Mouse (Mus musculus): ENCODE measurements at regions not wholly inside any gene's neighbourhood (a gene's known extent, or its start where the extent isn't known, plus 50 kb on each side); places are given as distances from the start of the nearest gene placed in this dataset.

DNA sequence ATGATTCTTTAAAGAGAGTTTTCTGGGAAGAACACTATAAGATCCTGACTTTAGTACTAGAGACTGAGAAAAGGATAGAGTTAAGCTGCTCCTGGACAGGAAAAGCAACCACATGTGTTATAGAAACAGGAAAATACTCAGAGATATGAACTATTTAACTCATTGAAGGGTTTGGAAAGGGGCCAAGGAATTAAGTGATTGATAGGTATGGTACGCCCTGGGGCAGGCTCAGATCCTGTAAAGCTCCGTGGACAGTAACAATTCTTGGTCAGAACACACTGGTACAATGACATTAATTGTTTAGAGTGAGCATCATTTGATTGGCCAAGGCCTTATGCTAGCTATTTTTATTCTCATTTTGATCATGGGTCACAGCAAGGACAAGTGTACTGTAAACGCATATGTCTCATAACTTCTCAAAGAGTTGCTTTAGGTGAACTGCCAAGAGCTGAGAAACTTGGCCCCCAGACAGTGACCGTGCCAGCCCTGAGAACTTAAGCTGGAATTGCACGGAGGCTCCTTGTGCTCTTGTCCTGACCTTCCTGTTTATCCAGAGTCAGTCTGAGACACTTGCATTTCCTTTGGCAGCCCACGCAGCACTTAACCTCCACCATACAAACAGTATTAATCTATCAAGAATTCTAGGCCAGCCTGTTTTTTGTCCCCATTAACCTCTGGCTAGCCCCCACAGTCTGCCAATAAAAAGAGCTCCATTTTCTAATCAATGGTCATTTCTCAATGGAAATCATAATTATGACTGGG is 210.5 kb upstream of the Fbxl4 start:
- H3K4me1 ChIP-seq (ENCODE audit: control insufficient read depth, insufficient read depth), result no peaks in the 10 kb centered on the region
- no peak overlapping the region for H3K4me2 ChIP-seq (ENCODE audit: low read depth, low read length)
- H3K4me3 ChIP-seq (ENCODE audit: low read depth, low read length), result no peak overlapping the region
- H3K27ac ChIP-seq (ENCODE audit: low read depth), result no peak overlapping the region
- TF ChIP-seq EP300 (IDR thresholded peaks at IDR 0.05; ENCODE audit: low read depth) (no peak), CTCF (IDR thresholded peaks at IDR 0.05; ENCODE audit: low read depth) (no peak)
- 34% methylated on average over 6 of the region's 6 CpGs for WGBS
- no peak overlapping the region for H3K9ac ChIP-seq (replicated peaks; ENCODE audit: low read depth, low read length)
- H3K36me3 ChIP-seq (replicated peaks; ENCODE audit: control insufficient read depth, insufficient read depth, low read length), result no peaks in the 10 kb centered on the region
- H3K9me3 ChIP-seq (replicated peaks; ENCODE audit: control insufficient read depth, low read length), result no peaks in the 10 kb centered on the region
- DNase-seq (ENCODE audit: low spot score), result no peak
- no peak for ATAC-seq (ENCODE audit: insufficient read depth, low read depth)
- no peaks in the 10 kb centered on the region for H3K27me3 ChIP-seq (ENCODE audit: control insufficient read depth, insufficient read depth, low read length)

DNA sequence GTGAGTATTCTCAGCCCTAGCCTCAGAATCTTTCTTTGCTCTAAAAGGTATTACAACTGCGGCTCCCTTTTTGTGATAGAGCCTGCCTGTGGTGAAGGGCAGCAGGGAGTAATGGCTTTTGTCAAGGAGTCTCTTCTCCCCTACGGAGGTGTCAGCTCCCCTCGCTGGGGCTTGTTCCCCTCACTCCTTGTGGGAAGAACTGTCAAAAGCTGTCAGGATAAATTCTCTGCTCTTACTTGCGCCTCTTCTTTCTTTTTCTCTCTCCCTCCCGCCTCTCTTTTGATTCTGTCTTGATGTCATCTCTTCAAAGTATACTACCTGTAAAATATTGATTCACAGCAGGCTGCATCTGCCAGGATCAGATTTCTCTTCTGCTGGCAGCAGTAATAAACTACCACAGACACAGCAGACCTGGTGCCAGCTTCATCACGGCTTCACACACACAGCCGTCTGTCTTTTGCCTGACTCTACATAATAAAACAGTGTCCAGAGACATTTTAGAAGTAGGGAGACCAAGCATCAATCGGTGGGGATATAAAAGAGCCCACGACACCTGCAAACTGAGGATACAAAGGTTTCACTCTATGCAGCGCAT is 205.3 kb upstream of the Fbxl4 start:
- TF ChIP-seq EP300 (IDR thresholded peaks at IDR 0.05; ENCODE audit: low read depth) (no peak), CTCF (IDR thresholded peaks at IDR 0.05; ENCODE audit: low read depth) (no peak)
- Histone ChIP-seq H3K9ac (replicated peaks; ENCODE audit: low read depth, low read length) (no peak overlapping the region), H3K4me1 (ENCODE audit: control insufficient read depth, insufficient read depth) (no peaks in the 10 kb centered on the region), H3K9me3 (replicated peaks; ENCODE audit: control insufficient read depth, low read length) (no peaks in the 10 kb centered on the region), H3K4me2 (ENCODE audit: low read depth, low read length) (no peak overlapping the region), H3K36me3 (replicated peaks; ENCODE audit: control insufficient read depth, insufficient read depth, low read length) (no peaks in the 10 kb centered on the region), H3K27me3 (ENCODE audit: control insufficient read depth, insufficient read depth, low read length) (no peaks in the 10 kb centered on the region), H3K4me3 (ENCODE audit: low read depth, low read length) (no peak overlapping the region), H3K27ac (ENCODE audit: low read depth) (no peak overlapping the region)
- DNase-seq (ENCODE audit: low spot score), result no peak
- 15% methylated on average over 10 of the region's 10 CpGs for WGBS
- no peak for ATAC-seq (ENCODE audit: insufficient read depth, low read depth)

DNA sequence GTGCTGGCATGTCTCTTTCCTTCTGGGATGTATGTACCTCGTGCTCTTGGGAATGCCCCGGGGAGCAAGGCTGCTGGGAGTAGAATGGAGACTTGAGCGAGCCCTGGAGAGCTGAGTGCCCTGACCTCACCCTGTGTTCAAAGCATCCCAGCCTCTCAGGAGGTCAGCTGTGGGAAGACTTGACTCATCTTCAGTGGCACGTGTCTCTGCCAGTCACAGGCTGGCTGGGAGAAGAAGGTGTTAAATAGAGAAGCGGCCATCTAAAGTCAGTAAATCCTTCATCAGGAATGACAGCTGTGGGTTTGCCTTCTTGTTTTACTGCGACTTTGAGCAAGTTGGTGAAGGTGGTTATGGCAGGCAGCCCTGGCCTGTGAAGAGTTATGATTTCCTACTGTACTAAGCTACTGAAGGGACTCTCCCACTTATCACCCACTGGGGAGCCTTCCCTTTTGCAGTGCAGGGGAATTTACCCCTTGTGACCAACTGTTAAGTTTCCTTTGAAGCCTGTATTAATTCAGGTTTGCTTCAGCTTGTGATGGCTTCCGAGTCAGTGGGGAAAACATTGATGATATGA is 204.3 kb upstream of the Fbxl4 start:
- H3K4me2 ChIP-seq (ENCODE audit: low read depth, low read length), result no peak overlapping the region
- no peaks in the 10 kb centered on the region for H3K27me3 ChIP-seq (ENCODE audit: control insufficient read depth, insufficient read depth, low read length)
- WGBS, result 18% methylated on average over 7 of the region's 7 CpGs
- H3K9me3 ChIP-seq (replicated peaks; ENCODE audit: control insufficient read depth, low read length), result no peaks in the 10 kb centered on the region
- TF ChIP-seq EP300 (IDR thresholded peaks at IDR 0.05; ENCODE audit: low read depth), result no peak
- no peak for TF ChIP-seq CTCF (IDR thresholded peaks at IDR 0.05; ENCODE audit: low read depth)
- H3K4me3 ChIP-seq (ENCODE audit: low read depth, low read length), result no peak overlapping the region
- H3K4me1 ChIP-seq (ENCODE audit: control insufficient read depth, insufficient read depth), result no peaks in the 10 kb centered on the region
- ATAC-seq (ENCODE audit: insufficient read depth, low read depth), result no peak
- no peak overlapping the region for H3K9ac ChIP-seq (replicated peaks; ENCODE audit: low read depth, low read length)
- no peak overlapping the region for H3K27ac ChIP-seq (ENCODE audit: low read depth)
- DNase-seq (ENCODE audit: low spot score), result no peak
- H3K36me3 ChIP-seq (replicated peaks; ENCODE audit: control insufficient read depth, insufficient read depth, low read length), result no peaks in the 10 kb centered on the region

DNA sequence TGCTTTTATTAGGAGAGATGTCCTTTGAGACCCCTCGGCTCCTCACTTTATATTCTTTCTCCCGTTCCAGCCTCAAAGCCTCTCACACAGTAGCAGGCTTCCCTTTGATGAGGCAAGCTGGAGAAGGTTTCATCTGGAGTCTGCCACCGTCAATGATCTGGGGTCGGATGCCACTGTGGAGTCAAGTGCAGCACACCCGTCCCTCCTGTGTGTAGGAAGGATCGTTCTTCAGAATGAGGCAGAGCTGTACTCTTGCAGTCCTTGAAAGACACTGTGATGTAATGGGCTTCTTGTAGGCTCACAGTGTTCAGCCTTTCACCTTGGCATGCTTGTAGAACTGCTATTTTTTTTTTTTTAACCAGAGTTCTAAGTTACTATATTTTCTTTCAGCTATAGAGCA is 203.7 kb upstream of the Fbxl4 start:
- TF ChIP-seq CTCF (IDR thresholded peaks at IDR 0.05; ENCODE audit: low read depth) (no peak), EP300 (IDR thresholded peaks at IDR 0.05; ENCODE audit: low read depth) (no peak)
- ATAC-seq (ENCODE audit: insufficient read depth, low read depth), result no peak
- WGBS, result 36% methylated on average over 6 of the region's 6 CpGs
- Histone ChIP-seq H3K4me3 (ENCODE audit: low read depth, low read length) (no peak overlapping the region), H3K27ac (ENCODE audit: low read depth) (no peak overlapping the region), H3K36me3 (replicated peaks; ENCODE audit: control insufficient read depth, insufficient read depth, low read length) (no peaks in the 10 kb centered on the region), H3K4me1 (ENCODE audit: control insufficient read depth, insufficient read depth) (no peaks in the 10 kb centered on the region), H3K9me3 (replicated peaks; ENCODE audit: control insufficient read depth, low read length) (no peaks in the 10 kb centered on the region), H3K27me3 (ENCODE audit: control insufficient read depth, insufficient read depth, low read length) (no peaks in the 10 kb centered on the region), H3K4me2 (ENCODE audit: low read depth, low read length) (no peak overlapping the region), H3K9ac (replicated peaks; ENCODE audit: low read depth, low read length) (no peak overlapping the region)
- no peak for DNase-seq (ENCODE audit: low spot score)

DNA sequence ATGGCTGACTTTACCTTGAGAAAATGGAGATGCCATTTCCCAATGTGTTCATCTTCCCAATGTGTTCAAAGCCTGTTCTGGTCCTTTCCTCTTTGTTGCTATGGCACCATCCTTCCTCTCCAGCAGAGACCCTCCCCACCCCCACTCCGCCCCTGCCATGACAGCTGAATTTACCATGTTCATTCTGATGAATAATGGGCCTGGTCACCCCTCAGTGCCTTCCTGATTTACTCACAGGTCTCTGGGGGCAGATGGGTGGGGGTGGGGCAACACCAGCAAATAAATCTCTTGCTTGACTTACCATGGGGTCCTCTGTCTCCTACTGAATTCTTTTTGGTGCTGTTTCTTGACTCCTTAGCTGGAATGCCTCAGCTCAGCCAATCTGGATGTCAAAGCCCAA is 170.9 kb upstream of the Fbxl4 start:
- no peak for TF ChIP-seq EP300 (IDR thresholded peaks at IDR 0.05; ENCODE audit: low read depth)
- TF ChIP-seq CTCF (IDR thresholded peaks at IDR 0.05; ENCODE audit: low read depth), result no peak
- DNase-seq (ENCODE audit: low spot score) (no peak), ATAC-seq (ENCODE audit: insufficient read depth, low read depth) (no peak)
- 74% methylated on average over 1 of the region's 1 CpGs for WGBS
- H3K4me3 ChIP-seq (ENCODE audit: low read depth, low read length), result no peak overlapping the region
- no peaks in the 10 kb centered on the region for H3K4me1 ChIP-seq (ENCODE audit: control insufficient read depth, insufficient read depth)
- no peaks in the 10 kb centered on the region for H3K27me3 ChIP-seq (ENCODE audit: control insufficient read depth, insufficient read depth, low read length)
- H3K36me3 ChIP-seq (replicated peaks; ENCODE audit: control insufficient read depth, insufficient read depth, low read length), result no peaks in the 10 kb centered on the region
- no peak overlapping the region for H3K9ac ChIP-seq (replicated peaks; ENCODE audit: low read depth, low read length)
- no peak overlapping the region for H3K27ac ChIP-seq (ENCODE audit: low read depth)
- no peak overlapping the region for H3K4me2 ChIP-seq (ENCODE audit: low read depth, low read length)
- H3K9me3 ChIP-seq (replicated peaks; ENCODE audit: control insufficient read depth, low read length), result no peaks in the 10 kb centered on the region

Measured in heart, postnatal 0 days (tissue).